Mouse (Mus musculus) liver, adult (tissue): ENCODE results near the gene Col26a1.

Experiments
- GATA4 ChIP-seq: IDR thresholded peaks from 2 replicates; pipeline ENCODE4 v1.6.1; 2014; ENCODE audit warnings: mild to moderate bottlenecking, low read length; ENCODE audit not compliant: insufficient replicate concordance

Col26a1 gene

DNA sequence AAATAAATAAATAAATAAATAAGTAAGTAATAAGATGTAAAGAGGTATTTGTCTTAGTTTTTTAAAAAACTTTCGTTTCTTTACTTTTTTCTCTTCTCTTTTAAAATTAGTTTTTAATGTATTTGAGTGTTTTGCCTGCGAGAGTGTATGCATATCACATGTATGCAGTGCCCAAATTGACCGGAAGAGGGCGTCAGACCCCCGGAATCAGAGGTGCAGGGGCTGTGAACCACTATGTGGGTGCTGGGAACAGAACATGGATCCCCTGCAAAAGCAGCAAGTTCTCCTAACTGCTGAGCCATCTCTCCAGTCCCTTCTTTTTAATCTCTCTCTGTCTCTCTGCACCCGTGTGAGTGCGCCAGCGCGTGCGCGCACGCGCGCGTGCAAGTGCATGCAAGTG lies 89.2 kb downstream of the Col26a1 start:
- no peak for TF ChIP-seq GATA4

DNA sequence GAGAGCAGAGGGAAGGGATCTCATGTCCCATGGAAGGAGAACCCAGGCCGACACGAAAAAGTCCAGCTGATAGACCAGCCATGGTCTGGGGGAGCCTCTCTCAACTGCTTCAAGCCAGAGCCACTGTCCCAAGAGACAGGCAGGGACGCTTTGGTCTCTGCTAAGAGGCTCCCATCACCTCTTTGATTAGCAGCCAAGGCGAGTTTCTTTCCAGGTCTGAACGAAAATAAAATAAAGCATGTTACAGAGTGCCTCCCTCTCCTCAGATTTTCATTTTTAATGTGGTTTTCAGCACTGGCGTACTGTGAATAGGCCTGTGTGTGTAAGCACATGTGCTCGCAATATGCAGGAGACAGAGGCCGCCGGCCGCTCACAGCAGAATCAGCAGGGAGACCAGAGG lies 90.5 kb downstream of the Col26a1 start:
- no peak for TF ChIP-seq GATA4

DNA sequence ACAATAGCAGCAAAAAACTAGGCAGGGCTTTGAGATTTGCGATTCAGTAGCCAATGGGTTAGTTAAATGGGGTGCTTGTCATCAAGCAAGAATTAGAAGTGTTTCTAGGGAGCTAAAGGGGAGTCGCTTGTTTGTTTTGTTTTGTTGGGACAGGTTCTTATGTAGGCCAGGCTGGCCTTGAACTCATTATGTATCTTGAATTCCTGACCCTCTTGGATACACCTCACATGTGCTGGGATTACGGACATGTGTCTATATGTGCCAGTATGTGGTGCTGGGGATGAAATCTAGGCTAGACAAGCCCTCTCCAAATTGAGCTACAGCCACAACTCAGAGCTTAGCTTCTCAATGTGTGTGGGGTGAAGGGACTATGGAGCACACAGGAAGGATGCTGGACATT lies 91.8 kb downstream of the Col26a1 start:
- no peak for TF ChIP-seq GATA4

DNA sequence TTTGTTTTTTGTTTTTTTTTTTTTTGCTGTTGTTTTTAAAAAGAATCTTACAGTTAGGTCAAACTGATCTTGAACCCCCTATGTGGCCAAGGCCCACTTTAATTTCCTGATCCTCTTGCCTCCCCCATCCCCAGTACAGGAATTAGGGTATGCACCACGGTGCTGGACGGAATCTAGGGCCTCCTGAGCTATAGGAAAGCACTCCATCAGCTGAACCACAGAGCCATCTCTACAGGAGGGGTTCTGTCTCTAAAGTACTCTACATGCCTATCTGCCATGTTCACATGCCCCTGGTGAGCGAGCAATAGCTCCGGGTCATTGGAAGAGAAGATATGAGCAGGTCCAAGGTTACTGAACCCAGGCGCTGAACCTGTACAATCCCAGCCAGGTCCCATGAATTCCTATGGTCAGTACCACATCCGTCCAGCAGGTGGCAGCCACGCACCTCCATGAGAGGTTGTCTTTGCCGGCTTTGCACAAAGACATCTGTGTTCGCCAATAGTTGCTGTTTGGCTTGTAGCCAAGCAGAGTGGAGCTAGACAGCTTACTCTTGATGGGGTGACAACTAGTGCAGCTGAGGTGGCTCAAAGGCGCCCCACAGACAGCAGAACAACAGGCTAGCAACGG lies 92.3 kb downstream of the Col26a1 start:
- TF ChIP-seq GATA4 = no peak

DNA sequence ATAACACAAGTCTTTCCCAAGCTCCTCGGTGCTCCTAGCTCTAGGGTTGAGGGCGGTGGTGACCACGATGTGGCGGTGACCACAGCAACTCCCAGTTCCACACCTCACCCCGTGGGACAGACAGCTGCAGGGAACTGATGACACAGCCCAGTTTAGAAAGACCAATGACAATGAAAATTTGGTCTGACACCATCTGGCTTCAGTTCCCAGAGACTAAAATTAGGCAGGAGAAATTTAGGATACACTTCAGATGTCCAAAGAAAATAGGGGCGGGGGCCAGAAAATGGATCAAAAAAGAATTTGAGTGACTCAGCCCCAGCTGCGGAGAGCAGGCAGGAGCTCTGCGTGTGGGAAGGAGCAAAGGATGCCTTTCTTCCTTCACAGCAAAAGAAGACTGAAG lies 98.5 kb downstream of the Col26a1 start:
- TF ChIP-seq GATA4 = no peak

DNA sequence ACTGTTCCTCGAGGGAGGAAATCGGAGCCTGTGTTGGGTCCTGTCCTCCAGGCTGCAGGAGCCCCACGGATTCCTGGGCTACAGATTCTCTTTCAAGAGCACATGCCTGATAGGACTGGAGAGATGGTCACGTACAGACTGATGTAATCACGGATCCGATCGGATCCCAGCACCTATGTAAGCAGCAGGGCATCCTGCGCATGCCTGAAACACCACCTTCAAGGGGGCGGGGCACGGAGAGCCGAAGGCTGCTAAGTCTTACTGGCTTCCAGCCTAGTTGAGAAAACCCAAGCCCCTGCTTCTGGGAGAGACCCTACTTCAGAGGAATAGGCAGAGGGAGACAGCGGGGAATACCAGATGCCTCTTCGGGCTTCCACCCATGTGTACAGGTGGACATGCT lies 100.4 kb downstream of the Col26a1 start:
- TF ChIP-seq GATA4 = no peak

DNA sequence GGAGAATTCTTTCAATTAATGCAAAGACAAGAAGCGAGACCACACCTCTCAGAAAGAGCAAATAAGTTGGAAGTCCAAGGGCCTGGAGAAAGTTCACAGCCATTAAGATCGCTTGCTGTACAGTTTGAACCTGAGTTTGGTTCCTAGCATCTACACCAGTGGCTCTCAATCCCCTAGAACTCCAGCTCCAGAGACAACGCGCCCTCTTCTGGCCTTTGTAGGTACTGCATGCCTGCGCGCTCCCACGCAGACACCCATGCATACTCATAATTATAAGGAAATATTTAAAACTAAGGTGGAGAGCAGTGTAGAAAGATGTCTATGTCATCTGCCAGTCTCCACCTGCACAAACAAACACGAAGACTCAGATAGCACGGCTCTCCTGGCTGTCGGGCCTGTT lies 102.5 kb downstream of the Col26a1 start:
- TF ChIP-seq GATA4 = no peak

DNA sequence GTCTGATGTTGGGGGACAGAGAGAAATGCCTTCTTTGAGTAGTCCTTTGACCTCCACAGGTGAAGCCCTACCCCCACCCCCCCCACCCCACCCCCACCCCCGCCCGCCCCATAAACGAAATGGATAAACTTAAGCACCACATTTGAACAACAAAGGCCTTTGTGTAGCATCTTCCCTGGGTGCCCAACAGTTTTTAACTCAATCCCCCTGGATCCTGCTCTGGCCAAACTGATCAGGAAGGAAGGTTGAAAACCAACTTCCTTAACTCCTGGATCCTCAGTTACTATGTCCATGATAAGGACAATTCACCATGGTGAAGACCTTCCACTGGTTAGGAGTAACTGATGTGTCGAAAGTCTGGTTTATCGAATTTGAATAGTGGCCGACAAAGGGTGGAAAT lies 103.1 kb downstream of the Col26a1 start:
- TF ChIP-seq GATA4 = no peak

DNA sequence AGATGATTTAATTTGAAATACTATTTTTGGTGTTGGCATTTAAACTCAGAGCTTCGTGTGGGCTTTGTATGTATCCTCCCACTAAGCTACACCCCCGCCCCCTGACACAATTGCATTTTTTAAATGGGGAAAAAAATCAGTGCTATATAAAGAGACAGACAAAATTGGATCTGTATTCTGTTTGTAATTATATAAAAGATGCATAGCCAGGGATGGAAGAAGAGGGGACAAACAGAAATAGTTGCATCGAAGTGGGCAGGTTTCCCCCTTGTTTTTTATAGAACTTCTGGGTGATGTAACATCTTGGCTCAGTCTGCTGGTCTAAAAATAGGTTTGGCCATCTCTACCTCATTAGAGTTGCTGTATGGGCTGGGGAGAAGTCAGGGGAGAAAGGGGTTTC lies 107.5 kb downstream of the Col26a1 start:
- no peak for TF ChIP-seq GATA4

DNA sequence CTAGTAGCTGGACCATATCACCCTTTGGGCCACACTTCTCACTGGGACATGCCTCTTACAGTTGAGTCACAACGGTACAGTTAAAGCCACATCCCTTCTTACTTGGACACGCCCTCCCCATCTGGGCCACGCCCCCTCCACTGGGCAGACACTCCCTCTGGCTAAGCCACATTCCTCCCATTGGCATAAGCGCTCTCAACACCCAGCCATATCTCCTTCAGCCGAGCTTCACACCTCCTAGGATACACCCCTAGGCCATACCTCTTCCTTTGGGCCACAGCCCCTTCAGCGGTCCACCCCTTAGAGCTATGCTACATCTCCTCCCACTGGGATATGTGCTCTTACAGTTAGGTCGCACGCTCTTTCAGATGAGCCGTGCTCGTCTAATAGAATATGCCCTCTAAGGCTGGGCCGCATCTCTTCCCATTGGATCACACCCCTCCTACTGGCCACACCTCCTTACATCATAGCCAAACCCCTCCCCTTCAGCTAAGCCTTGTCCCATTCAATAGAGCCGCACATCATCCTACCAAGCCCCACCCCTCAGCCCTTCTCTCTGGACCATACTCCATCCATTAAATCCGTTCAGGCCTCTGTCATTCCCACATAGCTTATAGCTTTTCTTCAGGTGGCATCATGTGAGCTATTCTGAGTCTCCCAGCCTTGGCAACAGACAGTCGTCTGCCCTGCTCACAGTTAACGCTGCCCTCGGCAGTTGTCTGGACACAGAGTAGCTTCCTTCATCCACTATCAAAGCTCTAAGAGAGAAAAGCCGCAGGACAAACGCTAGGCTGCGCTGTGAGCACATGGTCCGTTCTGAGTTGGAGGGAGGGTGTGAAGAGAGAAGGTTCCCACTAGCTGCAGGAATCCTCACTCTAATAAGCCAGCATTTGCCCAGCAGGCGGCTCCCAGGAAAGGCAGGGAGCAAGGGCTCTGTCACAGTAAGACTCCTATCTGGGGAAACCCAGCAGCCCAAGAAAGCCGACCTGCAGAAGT lies 109.7 kb downstream of the Col26a1 start:
- no peak for TF ChIP-seq GATA4

DNA sequence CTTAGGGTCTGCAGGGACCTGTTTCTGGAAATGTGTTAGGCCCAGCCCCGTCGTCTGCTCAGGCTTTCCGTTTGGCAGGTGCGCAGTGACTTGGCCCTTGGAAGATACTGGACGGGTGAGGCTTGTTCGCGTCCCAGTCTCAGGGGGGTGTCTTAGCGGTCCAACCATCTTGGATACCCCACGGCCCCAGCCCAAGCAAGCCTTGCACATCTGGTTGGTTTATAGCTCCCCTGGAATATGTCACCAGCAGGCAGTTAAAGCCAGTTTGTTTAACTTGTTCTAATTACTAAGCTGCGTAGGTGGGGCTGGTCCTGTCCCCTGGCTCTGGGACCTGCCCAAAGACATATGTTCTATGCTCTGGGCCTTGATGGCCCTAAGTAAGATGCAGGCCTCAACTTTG lies 111.9 kb downstream of the Col26a1 start:
- TF ChIP-seq GATA4 = no peak

DNA sequence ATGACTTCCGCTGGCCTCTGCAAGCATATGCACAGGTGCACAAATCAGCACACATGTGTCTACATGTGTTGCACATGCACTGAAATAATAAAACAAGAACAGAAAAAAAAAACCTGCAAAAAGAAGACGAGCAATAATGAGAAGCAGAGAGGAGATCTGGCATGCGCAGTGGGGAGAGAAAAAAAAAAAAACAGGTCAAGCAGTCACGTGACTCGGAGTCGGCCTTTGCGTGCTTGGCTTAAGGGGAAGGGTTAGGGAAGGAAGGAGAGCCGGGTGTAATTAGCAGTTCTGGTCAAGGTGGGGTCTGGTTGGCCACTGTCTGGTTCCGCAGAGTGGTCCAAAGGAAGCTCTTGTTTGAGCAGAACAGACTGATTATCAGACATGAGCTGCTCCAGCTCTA lies 115.7 kb downstream of the Col26a1 start:
- TF ChIP-seq GATA4 = no peak

DNA sequence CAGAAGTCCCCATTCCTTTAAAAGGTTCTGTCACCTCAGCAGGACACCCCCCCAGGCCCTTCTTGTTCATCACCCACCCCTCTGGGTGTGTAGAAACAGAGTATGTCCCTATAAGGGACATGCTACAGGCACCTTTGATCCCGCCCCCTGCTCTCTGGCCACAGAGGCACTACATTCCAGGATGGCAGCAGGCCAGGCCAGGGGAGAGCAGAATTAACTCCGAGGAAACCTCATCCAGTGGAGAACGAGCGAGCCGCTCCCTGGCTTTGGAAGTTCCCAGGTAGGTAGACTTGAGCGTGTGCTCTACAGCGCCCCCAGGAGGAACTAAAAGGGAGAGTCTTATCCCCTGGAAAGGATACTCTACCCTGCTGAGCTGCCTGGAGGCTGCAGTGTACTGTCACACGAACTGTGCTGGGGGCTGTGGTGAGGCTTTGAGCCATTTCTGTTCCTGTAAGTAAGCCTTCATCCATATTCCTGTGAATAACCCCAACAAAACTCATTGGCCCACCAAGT lies 118.8 kb downstream of the Col26a1 start:
- TF ChIP-seq GATA4 = no peak

DNA sequence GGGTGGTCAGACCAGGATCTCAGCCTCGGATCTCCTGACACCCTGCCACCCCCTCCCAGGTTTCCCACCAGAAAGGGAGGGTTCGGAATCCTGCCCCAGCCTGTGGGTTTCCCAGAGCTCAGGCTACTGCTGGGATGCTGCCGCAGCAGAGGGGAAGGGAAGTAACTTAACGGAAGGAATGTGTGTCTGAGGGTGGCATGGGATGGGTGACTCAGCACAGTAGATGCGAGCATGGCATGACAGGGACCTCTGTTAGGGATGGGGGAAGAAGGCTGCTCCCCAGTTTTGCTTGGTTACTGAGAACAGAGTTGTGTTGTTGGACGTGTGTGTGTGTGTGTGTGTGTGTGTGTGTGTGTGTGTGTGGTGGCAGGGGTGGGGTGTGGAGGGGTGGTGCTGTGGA lies 122.7 kb downstream of the Col26a1 start:
- TF ChIP-seq GATA4 = no peak

DNA sequence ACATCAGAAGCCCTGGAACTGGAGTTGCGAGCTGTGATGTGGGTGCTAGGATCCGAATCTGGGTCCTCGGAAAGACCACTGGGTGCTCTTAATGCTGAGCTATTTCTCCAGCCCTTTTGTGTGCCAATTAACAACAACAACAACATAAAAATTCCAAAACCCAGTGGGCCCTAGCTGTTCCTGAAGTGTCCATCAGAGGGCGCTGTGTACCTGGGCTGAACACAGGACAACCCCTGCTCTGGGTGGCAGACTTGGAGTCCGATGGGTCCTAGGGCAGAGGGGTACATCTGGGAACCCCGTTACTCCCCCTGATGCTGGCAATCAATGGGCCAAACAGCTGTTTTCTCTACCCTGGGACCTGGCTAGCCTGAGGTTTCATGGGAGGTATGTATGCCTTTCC lies 123.2 kb downstream of the Col26a1 start:
- TF ChIP-seq GATA4 = no peak

DNA sequence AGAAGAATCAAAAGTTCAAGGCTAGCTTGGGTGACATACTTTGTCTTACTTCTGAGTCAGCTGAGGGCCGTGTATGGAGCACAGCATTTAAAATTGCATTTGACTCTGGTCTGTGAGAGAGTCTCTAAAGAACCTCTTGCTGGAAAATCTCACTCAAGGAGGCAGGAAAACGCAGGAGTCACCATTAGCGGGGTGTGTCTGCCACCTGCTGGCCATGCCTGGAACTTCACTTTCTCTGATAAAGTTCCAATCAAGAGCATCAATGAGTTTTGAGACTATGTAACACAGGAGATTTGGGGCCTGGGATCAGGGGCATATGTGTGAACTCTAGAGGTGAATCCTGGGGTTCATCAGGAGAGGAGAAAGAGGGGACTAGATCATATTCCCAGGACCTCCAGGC lies 127.3 kb downstream of the Col26a1 start:
- TF ChIP-seq GATA4 = no peak

DNA sequence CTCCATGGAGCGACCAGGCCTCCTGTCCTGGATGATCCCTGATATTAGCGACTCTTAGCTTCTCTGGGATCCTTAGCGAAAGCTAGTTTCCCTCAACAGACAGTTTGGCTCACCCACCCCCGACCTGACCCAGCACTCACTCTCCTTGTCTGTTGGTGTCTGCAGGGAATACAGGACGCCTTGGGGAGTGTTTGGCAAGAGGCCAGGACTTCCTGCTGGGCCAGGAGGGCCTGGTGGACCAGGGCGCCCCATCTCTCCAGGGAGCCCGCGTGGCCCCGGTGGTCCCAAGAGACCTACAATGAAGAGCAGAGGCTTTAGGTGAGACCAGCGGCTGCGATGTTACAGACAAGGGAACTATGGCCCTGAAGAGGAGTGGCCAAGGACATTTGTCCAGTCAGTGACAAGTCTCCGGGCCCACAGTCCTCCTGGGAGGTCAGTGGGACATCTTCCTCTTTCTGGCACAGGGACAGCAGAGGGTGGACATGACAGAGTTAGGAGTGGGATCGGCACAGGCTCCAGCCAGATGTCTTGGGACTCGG lies 128.9 kb downstream of the Col26a1 start:
- TF ChIP-seq GATA4 = no peak

DNA sequence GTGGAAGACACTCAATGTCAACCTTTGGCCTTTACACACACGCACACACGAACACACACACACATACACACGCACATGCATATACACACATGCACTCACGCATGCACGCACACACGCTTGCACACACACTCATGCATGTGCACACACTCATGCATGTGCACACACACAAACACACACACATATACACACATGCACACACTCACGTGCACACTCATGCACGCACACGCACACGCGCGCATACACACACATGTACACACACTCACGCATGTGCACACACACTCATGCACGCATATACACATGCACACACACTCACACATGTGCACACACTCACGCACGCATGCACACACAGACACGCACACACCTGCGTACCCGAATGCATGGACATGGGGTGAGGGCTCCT lies 130.9 kb downstream of the Col26a1 start:
- TF ChIP-seq GATA4 = no peak
